Mouse (Mus musculus) layer of hippocampus, postnatal 36 days (tissue): ENCODE results near the gene Supt20. TPM values are rescaled to one million over a fixed set of nuclear protein-coding genes. Genes with fewer than 3 reads are reported as not detected.
A peak's percentile ranks its signal among the peaks of the same experiment; 100 is the strongest.
"Not testable (repeated sequence)": the region's sequence is repeated elsewhere in the genome, so short reads cannot be mapped to it uniquely, and the experiment has no call there.

ENCODE experiments used
- DNase-seq, 2 experiments: peaks; one replicate each; pipeline ENCODE4 v3.0.0; 2022
- total RNA-seq, 2 experiments: library from RNA; stranded (reverse); gene quantifications; 2 replicates each; pipeline ENCODE4 v1.2.3; 2021

The Supt20 gene
- total RNA-seq = 10 to 100 TPM; 53.5 to 55.7 TPM

DNA sequence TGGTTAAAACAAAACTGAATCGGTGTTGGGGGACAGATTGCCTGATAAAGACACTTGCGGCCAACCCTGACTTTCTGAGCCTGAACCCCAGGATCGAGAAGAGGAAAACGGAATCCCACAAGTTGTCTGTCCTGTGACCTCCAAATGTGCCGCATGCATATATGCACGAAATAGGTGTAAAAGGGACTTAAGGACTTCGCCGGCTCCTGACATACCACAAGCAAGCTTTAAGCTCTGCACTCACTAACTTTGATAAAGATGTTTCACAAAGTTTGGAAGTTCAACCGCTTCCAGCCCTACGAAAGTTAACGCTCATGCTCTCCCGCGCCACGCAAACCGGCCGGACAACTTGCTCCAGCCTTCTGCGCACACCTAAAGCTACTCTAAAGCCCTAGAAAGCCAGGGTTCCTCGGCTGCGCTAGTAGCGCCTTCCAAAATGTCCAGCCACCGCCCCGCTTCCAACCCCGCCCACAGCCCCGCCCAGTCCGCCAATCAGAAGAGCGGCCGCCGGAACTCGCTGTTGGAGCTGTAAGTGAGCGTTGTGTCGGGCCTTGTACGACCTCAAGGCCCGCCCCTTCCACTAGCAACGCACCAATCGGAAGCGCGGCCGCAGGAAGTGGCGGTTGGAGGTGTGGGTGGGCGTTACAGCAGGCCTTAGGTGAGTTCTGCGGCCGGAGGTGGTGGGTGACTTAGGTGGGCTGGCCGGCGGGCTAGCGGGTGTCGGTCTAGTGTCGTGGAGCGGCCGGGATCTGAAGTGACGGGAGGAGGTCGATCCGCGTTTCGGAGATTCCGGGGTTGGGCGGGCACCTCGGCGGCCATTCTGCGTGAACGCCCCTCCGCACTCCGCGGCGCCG lies at the start of gene Supt20:
Gene Supt20 (plus strand): TSS at position 606 of the 854 bp plus-strand sequence.
- peak; percentile 89 to 90 for DNase-seq

DNA sequence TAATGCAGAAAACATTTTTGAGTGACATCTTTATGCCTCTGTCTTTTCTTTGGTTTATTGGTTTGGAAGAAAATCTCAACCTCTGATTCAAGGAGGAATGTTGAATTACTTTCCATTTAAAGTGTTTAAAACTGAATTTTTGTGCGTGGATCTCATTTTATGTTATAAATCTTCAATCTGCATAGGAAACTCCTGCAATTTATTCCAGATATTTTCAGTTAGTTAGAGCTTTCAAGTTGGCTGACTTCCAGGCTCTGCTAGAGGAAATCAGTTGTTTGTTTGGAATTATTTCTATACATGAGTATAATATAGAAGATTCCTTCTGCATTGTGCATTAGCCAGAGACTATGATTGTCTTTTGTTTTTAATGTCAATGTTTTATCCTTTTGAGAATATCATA lies 49.8 kb upstream of the Supt20 start:
- no peak for DNase-seq

DNA sequence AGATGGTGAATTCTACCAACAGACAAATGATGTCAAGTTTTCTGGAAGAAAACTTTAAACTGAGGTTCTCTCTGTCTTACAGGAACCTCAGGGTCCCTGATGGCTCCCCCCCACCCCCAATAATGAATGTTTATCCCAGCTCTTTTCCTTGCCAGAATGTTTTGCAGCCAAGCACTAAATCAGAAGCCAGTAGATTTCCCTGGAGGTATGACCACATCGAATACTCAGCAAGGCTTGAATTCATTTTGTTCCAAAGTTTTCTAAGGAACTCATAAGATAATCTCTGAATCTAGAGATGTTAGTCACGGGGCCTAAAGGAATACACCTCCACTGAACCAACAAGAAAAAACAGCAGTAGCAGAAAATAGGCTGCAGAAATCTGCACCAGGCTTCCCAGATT lies 45.0 kb upstream of the Supt20 start:
- DNase-seq = no peak

DNA sequence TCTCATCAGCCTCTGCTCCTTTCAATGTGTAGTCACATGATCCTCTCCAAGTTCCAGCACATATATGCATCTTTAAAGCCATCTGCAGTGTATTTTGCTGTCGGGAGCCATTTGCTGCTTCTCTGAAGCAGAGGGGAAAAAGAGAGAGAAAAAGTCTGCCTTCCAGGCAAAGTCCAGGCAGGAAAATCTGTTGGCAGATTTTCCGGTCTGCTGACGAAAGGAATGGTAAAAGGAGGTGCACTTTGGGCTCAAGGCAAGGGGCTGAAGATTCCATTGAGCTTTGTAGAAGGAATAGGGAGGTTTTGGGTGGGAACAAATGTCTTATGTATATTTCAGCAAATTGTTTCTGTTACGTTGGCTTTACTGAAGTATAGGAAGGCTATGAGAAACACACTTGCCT lies 41.0 kb upstream of the Supt20 start:
- DNase-seq = no peak

DNA sequence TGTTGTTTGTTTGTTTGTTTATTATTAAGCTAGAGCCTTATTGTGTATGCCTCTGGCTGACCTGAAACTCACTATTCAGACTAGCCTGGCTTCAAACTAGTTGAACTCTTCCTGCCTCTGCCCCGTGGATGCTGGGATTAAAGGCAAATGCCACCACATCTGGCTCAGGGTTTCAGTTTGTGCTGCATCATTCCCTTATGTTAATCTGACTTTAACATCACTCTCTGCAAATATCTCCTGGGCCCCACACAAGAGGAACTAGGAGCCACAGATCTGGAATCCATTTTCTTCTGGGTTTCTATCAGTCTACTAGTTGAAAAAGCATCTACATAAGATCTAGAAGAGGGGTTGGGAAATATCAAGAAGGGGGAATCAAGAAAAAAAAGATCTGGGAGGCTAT lies 38.4 kb upstream of the Supt20 start:
- no peak for DNase-seq

DNA sequence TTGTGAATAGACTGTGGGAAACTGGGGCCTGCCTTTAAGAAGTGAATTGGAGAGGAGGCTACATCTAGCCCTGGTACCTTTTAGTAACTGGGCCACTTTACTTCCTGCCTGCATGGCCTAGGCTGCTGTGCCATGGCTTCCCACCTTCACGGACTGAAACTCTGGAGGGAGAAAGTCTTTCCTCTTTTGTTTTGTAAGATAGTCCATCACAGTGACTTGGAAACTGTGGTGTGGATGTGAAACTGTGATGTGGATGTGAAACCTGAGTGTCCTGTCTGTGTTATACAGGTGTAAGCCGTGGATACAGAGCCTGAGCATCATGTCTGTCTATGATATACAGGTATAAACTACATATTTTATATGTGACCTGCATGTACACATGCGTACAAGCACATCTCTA lies 35.5 kb upstream of the Supt20 start:
- DNase-seq = no peak

DNA sequence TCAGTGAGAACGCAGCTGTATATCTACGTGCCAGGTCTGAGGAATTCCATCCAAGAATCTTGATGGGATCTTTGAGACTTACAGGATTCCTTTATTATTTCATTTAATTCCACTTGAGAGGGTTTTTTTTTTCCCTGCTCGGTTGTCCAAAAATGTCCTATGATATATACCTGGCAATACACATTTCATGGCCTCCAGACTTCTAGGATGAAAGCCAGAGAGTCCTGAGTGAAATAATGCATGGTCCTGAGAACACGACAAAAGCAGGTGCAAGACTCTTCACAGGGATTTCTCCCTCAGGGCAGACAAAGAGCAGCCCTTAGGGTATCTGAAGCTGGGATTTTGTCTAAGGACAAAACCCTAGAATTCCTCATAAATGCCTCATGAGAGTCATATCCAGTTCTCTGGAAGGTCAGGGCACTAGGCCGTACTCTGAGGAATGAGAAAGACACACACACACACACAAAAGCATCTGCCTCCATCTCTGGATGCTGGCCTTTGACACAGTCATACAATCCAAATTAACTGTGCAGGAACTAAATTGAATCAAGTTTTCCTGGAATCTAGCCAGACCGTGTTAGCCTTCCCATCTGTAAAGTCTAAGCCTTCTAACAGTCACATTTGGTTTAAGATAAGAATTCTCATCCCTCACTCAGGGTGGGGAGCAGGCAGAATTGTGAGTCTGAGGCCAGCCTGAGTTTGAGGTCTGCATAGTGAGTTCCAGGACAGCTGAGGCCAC lies 34.5 kb upstream of the Supt20 start:
- DNase-seq = no peak

DNA sequence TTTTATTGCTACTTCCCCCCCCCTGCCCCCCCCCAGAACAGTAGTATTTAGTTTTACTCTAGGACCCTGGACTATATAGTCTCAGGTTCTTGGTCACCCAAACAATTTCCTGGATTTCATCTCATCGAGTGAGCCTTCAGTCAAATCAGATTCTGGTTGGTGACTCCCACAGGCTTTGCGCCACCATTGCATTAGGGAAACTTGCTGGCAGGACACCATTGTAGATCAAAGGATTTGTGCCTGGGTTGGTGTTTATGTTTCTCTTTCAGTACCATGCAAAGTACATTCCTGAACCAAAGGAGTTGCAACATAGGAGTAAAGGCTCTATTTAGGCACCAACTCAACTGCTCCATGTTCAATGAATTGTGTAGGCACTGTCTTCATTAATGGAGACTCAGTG lies 32.9 kb upstream of the Supt20 start:
- DNase-seq = no peak

DNA sequence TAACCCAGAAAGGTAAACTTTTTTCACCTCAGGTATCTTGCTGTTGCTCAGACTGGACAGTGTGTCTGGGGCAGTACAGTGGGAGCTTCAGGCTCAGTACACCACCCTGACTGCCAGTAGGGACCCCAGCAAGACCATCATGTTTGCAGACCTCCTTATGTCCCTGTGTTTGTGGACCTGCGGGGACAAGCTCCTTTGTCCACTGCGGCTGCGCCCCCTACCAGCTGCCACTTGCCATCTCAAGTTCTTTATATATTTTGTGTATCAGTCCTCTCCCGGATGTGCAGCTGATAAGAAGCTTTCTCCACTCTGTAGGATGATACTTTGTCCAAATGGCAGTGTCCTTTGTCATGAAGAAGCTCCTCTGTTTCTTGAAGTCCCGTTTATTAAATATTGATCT lies 30.2 kb upstream of the Supt20 start:
- no peak for DNase-seq

DNA sequence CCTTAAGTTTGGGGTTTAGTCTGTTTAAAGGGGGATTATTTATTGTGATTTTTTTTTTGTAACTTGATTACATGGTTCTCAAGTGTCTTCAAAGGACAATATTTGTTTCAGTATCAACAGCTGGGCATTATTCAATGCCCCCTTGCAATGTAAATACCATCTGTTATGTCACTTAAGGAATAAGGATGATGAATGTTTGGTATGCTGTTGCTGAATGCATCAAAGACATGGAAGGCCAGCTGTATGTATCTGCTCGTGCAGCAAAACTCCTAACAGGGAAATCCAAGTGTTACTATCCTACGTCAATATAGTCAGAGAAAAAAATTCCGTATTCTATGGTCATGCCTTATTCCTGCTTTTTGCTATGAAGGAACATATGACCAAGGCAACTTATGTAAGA lies 24.5 kb upstream of the Supt20 start:
- DNase-seq = no peak

DNA sequence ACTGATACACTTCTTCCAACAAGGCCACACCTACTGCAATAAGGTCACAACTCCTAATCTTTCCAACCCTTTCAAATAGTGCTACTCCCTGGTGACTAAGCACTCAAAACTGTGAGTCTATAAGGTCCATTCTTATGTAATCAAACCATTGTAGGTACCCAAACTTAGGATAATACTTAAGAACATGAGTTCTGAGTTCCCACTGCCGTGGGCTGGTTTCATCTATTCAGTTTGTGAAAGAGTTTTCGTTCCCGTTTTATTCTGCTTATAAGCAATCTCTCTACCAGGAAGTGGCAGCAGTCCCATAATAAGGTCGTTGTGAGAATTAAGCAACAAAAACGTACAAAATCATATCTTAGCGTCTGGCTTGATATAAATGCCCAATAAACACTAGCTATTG lies 23.9 kb upstream of the Supt20 start:
- no peak for DNase-seq

DNA sequence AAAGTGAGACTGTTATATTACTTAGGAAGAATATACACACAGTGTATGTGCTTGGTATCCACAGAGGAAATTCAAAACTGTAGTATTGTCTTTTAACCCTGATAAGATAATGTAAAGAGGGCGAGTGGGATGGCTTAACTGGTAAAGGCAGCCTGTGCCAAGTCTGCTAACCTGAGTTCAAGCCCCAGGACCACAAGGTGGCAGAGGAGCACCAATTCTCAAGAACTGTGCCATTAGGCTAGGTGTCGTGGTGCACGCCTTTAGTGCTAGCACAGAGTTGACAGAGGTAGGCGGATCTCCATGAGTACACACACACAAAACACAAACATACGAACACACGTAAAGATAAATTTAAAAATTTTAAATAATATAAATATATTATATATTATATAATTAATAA lies 23.0 kb upstream of the Supt20 start:
- DNase-seq = no peak

DNA sequence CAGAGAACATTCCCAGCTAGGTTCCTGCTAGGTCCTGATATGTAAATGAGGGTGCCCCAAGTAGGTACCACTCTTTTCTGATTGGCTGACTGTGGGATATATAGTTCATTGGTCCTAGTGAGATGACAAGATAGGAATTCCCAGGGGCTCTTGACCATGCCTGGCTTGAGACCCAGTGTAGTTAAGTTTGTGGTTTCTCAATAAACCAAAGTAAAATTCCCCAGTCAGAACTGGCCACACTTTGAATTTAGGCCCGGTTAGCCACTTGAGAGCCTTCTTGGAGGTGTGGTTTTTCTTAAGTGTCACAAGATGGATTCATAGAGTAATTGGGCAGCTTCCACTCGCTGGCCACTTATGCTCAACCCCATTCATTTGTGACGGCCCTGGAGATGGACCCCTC lies 20.5 kb upstream of the Supt20 start:
- no peak for DNase-seq

DNA sequence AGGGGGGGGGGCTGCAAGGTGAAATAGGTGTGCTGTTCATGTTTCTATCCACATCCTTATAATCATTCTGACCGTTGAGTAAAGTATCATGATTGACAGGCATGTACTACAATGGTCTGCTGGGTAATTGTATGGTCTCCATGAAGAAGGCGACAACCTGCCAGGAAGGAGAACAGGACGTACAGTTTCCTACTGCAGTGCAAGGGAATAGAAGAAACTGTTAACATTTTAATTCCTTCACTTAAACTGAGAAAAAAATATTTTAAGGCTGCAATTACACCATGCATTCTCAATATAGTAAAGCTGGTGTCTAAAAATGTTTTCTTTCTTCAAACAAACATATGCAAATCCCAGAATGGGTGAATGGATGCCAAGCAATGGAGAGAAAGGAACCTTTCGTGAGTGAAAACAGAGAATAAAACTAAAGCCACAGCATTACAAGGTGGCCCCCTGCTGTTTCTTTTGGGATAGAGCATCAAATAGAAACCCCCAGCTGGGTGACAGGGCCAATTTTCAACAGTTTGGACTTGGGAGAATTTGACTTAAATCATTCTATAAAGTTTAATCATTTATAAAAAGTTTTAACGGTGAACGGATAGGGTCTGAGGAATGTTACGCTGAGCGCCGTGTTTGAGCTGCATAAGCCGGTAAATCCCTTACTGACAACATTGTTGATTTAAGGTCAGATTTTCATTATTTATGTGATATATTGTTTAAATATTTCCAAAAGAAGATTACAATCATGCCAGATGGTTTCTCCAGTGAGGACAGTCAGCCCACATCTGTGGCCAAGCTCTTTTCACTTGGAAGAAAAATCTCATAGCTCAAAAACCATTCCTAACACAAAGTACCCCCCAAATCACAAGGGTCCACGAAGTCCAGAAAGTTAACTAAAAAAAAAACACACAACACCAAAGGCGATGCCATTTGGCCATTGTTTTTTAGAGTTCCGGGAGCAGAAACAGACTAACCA lies 19.8 kb upstream of the Supt20 start:
- peak; percentile 11 to 31 for DNase-seq

DNA sequence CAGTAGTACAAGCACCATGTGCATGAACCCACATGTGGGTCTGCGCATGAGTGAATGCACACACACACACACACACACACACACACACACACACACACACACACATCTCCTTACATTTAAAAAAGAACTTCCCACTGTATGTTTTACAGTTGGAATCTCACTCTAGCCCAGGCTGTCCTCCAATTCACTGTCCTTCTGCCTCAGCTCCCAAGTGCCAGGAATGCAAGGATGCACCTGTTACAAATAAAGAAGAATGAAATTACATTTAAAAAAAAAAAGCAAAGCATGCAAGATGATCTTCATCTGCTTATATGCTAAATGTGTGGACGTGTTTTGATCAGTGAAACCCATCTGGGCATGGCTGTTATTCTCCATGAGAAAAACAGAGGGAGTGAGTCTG lies 15.8 kb upstream of the Supt20 start:
- no peak for DNase-seq

DNA sequence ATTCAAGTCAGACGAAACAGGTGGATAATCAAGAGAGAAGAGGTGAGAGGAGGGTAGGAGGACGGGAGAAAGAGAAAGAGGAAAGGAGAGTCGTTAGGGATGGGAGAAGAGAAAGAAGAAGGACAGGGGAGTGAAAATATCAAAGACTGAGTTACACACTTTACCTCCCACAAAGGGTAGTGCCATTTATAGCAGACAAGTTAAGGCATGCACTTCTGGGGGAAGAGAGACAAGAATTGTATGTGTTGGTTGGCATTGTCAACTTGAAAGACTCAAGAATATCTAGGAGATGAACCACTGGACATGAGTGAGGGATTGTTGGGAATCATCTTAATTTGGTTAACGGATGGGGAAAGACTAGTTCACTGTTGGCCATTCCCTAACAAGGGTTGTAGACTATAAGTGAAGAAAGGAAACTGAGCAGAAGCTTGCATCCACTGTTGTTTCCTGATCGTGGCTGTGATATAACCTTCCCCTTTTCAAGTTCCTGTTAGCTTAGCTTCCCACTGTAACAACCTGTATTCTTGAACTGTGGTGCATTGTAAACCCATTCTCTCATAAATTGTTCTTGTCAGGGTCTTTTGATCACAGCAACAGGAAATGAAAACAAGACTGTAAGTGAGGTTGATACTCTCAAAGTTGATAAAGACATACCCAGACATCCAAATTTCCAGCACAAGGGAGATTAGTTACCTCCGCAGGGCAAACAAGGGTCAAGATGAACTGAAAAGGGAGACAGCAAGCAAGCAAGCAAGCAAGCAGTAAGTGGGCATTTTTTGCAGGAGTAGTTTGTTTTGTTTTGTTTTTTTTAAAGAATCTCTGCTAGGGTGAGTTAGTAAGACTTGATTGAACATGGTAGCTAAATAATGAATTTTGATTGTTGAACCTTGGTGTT lies 11.1 kb upstream of the Supt20 start:
- DNase-seq = no peak

DNA sequence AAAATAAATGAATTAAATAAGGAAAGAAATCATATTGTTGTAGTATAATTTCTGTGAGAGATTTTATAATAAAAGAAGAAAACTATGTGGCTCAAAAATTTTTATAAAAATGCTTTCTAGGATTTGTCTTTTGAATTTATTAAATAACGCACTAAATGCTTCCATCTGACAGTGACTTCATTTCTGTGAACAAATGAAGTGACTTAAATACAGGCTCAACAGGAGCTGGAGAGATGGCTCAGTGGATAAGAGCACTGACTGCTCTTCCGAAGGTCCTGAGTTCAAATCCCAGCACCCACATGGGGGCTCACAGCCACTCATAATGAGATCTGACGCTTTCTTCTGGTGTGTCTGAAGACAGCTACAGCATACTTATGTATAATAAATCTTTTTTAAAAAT lies 7.4 kb upstream of the Supt20 start:
- DNase-seq = no peak

DNA sequence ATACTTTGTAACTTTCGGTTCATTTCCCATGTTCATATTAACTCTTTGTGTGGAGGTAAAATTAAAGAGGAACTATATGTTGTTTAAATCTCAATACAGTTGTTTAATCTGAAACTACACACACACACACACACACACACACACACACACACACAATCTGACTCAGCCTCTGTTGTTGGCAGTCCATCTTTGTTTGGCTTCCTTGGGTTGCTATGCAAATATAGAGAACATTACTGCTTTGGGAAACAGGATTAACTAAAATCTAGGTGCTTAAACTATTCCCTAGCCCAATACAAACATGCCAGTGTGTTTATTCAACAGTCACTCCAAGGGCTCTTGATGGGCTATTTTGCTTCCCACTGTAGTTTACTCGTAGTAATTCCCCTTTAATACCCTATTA lies 5.4 kb upstream of the Supt20 start:
- DNase-seq = no peak

DNA sequence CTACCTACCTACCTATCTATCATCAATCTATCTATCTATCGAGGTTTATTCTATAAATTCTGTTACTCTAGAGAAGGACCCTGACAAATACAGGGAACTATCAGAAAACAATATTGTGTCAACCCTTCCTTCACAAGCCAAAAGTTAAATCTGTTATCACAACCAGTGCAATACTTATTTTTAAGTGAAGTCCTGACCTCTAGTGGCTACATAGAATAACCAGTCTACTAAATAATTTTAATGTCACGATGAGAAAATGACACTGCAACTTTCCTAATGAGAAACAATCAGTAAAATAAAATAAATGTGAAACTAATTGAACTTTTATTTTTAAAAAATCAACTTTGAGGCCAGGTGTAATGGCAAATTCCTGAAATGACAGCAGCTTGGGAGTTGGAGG lies 3.5 kb upstream of the Supt20 start:
- DNase-seq = no peak

DNA sequence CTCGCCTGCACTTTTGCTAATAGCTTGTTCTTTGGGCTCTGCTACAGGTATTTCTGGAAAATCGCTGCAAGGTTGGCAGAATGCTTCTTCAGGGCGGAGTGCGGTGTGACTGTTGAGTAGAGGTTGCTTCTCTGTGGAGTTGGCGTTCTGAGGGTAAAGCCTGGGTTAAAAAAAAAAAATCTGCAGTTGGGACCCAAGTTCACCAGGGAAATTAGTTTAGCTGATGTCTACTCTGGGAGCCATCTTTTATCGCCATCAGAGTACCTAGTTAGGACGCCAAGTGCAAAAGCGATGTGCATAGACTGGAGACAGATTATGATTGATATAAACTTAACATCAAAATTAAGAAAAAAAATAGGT lies 429 bp downstream of the Supt20 start:
- no peak for DNase-seq

DNA sequence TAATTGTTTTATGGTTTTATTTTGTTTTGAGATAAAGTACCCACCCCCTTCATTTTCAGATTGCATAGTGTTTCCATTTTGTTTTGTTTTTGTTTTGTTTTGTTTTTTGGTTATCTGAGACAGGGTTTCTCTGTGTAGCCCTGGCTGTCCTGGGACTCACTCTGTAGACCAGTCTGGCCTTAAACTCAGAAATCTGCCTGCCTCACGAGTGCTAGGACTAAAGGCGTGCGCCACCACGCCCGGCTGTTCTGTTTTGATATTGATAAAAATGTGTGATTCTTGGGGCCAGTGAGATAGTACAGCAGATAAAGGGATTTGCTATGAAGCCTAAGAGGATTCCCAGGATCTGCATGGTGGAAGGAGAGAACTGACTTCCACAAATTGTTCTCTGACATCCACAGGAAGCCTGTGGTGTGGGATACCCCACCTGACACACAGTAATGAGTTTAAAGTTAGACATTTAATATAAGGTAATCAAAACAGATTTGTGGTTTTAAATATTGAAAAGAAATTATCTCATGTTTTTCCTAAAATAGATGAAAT lies 7.2 kb downstream of the Supt20 start:
- DNase-seq = no peak

DNA sequence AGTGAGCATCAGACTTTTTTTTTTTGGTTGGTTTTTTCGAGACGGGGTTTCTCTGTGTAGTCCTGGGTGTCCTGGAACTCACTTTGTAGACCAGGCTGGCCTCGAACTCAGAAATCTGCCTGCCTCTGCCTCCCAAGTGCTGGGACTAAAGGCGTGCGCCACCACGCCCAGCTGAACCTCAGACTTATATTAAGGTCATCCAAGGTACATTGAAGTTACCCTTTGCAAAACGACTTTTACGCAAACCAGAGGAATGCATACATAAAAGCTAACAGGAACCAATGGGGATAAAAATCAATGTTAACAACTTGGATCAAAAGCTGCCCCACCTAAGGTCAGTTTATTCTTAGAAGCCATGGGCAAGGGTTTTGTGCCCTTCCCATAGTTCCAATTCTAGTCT lies 11.5 kb downstream of the Supt20 start:
- DNase-seq = not testable (repeated sequence)
